Mouse (Mus musculus) embryonic facial prominence, embryonic 11.5 days (tissue): ENCODE measurements at regions not wholly inside any gene's neighbourhood (a gene's known extent, or its start where the extent isn't known, plus 50 kb on each side); places are given as distances from the start of the nearest gene placed in this dataset.

Source experiments
- ATAC-seq: fragments of 200-750 bp; cut with Nextera tagmentation; replicated peaks from 2 replicates; pipeline ENCODE4 v1.8.0; 2017; ENCODE audit warnings: low read depth; ENCODE audit not compliant: insufficient number of reproducible peaks, low FRiP score, low TSS enrichment
- DNase-seq: peaks from one replicate; pipeline ENCODE4 v3.0.0-alpha.2; 2015; ENCODE audit warnings: low spot score
- H3K27ac ChIP-seq: fragments of 300-500 bp; sonication (generic); replicated peaks from 2 replicates; pipeline ENCODE4 v1.5.1; 2014; ENCODE audit warnings: mild to moderate bottlenecking, low read depth, low read length, control low read depth
- H3K27me3 ChIP-seq: fragments of 300-500 bp; sonication (generic); 2 replicates; pipeline ENCODE4 v1.6.1; 2014; ENCODE audit warnings: mild to moderate bottlenecking, low read length, moderate library complexity, mixed read lengths; ENCODE audit not compliant: control insufficient read depth, insufficient read depth
- H3K36me3 ChIP-seq: fragments of 300-500 bp; sonication (generic); replicated peaks from 2 replicates; pipeline ENCODE4 v1.6.1; 2014; ENCODE audit warnings: low read depth, mild to moderate bottlenecking, low read length, moderate library complexity, mixed read lengths; ENCODE audit not compliant: control insufficient read depth, insufficient read depth
- H3K4me1 ChIP-seq: fragments of 300-500 bp; sonication (generic); 2 replicates; pipeline ENCODE4 v1.6.1; 2014; ENCODE audit warnings: low read length, mixed read lengths; ENCODE audit not compliant: control insufficient read depth, insufficient read depth
- H3K4me2 ChIP-seq: fragments of 300-500 bp; sonication (generic); 2 replicates; pipeline ENCODE4 v1.6.1; 2014; ENCODE audit warnings: low read depth, mild to moderate bottlenecking, control low read depth, low read length, moderate library complexity
- H3K4me3 ChIP-seq: fragments of 300-500 bp; sonication (generic); 2 replicates; pipeline ENCODE4 v1.5.1; 2014; ENCODE audit warnings: low read depth, low read length, control low read depth
- H3K9ac ChIP-seq: fragments of 300-500 bp; sonication (generic); replicated peaks from 2 replicates; pipeline ENCODE4 v1.6.1; 2014; ENCODE audit warnings: mild to moderate bottlenecking, control low read depth, low read length
- H3K9me3 ChIP-seq: fragments of 300-500 bp; sonication (generic); replicated peaks from 2 replicates; pipeline ENCODE4 v1.6.1; 2016; ENCODE audit warnings: mild to moderate bottlenecking, low read length, inconsistent platforms, mixed read lengths; ENCODE audit not compliant: control insufficient read depth
- WGBS: fragments of 180-500 bp; shearing (Covaris S2); extraction: QIAGEN DNeasy Blood & Tissue Kit; methylation state at CpG from one replicate; pipeline ENCODE4 v1.1.7; 2014; 5-methylcytosine and 5-hydroxymethylcytosine counted together

DNA sequence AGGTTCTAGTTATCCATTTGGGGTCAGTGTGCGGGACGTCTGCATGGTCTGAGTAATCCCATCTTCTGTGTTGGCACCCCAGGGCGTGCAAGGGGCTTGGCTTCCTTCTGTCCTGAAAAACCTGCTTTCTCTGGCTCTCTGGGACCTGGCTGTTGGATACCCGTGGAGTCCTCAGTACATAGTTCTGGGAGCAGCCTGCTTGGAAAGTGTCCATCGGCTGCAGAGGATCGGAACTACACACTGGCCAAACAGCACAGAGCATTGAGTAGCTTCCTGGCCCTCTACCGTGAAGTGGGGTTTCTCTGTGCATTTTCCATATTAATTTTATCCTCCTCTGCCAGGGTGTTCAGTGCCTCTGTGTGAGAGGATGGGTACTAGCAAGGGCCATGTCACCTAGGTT, 170.7 kb upstream of the Mrps10 start:
- H3K9me3 ChIP-seq: no peaks in the 10 kb centered on the region
- peaks cover 2% of the 10 kb centered on the region; the same call in 1 of the 2 replicates for H3K4me1 ChIP-seq
- ATAC-seq (no peak), DNase-seq (no peak)
- no peak overlapping the region for H3K4me2 ChIP-seq
- H3K4me3 ChIP-seq: no peak overlapping the region
- H3K27me3 ChIP-seq: no peaks in the 10 kb centered on the region
- H3K27ac ChIP-seq: no peak overlapping the region
- H3K36me3 ChIP-seq: no peaks in the 10 kb centered on the region
- WGBS: 50% methylated on average over 7 of the region's 7 CpGs
- no peak overlapping the region for H3K9ac ChIP-seq

DNA sequence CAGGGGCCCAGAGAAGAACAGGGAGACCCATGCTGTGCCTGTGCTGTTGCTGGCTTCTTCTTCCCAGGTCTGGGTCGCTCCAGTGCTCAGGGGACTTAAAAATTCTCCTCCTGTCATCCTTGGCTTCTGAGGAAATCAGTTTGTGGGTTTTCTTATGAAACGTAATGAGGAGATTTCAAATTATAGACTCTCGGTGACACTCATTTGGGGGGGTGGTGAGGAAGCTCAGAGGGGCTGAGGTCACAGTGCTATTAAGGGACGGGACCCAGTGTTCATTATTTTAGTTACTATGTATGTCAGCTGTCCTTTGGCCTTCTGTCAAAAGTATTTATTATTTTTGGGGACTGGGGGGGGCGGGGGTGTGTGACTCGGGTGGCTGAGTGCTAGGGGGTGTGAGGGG, 171.7 kb upstream of the Mrps10 start:
- no peak overlapping the region for H3K27ac ChIP-seq
- no peak for DNase-seq
- H3K9ac ChIP-seq: no peak overlapping the region
- H3K9me3 ChIP-seq: no peaks in the 10 kb centered on the region
- ATAC-seq: no peak
- peaks cover 2% of the 10 kb centered on the region; the same call in 1 of the 2 replicates for H3K4me1 ChIP-seq
- no peak overlapping the region for H3K4me3 ChIP-seq
- no peaks in the 10 kb centered on the region for H3K36me3 ChIP-seq
- 44% methylated on average over 6 of the region's 6 CpGs for WGBS
- no peaks in the 10 kb centered on the region for H3K27me3 ChIP-seq
- no peak overlapping the region for H3K4me2 ChIP-seq

- no peaks in the 10 kb centered on the region for H3K36me3 ChIP-seq
- H3K4me2 ChIP-seq: no peak overlapping the region
- no peaks in the 10 kb centered on the region for H3K27me3 ChIP-seq
- WGBS: 67% methylated on average over 7 of the region's 7 CpGs
- H3K9me3 ChIP-seq: no peaks in the 10 kb centered on the region
- H3K4me1 ChIP-seq: peaks cover 2% of the 10 kb centered on the region; the same call in 1 of the 2 replicates
- H3K9ac ChIP-seq: no peak overlapping the region
- H3K27ac ChIP-seq: no peak overlapping the region
- DNase-seq: no peak
- no peak overlapping the region for H3K4me3 ChIP-seq
- no peak for ATAC-seq
Observed at GRCm38 (mm10) chr17:47195981-47196380, 172.7 kb upstream of the Mrps10 start.

GRCm38 (mm10) chr17:47194463-47195012, 174.1 kb upstream of the Mrps10 start:
- Histone ChIP-seq H3K36me3 (no peaks in the 10 kb centered on the region), H3K4me2 (no peak overlapping the region), H3K27ac (no peak overlapping the region), H3K4me3 (no peak overlapping the region), H3K9ac (no peak overlapping the region), H3K4me1 (peaks cover 2% of the 10 kb centered on the region; the same call in 1 of the 2 replicates), H3K27me3 (no peaks in the 10 kb centered on the region), H3K9me3 (no peaks in the 10 kb centered on the region)
- DNase-seq (no peak), ATAC-seq (no peak)
- 92% methylated on average over 14 of the region's 14 CpGs for WGBS

- Histone ChIP-seq H3K27ac (no peak overlapping the region), H3K36me3 (no peaks in the 10 kb centered on the region), H3K9me3 (no peaks in the 10 kb centered on the region), H3K4me2 (no peak overlapping the region), H3K4me3 (no peak overlapping the region), H3K9ac (no peak overlapping the region), H3K4me1 (no peaks in the 10 kb centered on the region), H3K27me3 (no peaks in the 10 kb centered on the region)
- ATAC-seq: no peak
- WGBS: 93% methylated on average over 3 of the region's 3 CpGs
- no peak for DNase-seq
Observed at GRCm38 (mm10) chr17:47191416-47191815, 177.3 kb upstream of the Mrps10 start.

DNA sequence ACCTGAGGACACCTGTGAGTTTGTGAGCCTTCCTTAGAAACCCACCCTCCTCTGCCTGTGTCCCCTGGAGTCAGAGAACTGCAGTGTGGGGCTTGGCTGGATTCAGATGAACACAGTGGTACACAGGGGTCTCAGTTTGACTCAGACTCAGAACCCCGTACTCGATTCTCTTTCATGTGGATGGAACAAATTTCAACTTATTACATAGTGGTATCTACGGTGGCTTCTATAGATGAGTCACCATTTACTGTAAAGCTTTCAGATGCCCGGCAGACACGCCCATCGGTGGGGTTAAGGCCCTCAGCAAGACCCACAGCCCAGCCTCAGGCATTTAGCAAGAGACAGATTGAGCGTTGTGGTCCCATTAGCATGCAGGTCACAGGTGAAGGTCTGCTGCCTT, 178.9 kb upstream of the Mrps10 start:
- H3K9ac ChIP-seq: no peak overlapping the region
- no peak overlapping the region for H3K27ac ChIP-seq
- no peaks in the 10 kb centered on the region for H3K36me3 ChIP-seq
- H3K4me1 ChIP-seq: no peaks in the 10 kb centered on the region
- H3K4me2 ChIP-seq: no peak overlapping the region
- 88% methylated on average over 7 of the region's 7 CpGs for WGBS
- H3K4me3 ChIP-seq: no peak overlapping the region
- no peaks in the 10 kb centered on the region for H3K27me3 ChIP-seq
- no peaks in the 10 kb centered on the region for H3K9me3 ChIP-seq
- ATAC-seq (no peak), DNase-seq (no peak)

DNA sequence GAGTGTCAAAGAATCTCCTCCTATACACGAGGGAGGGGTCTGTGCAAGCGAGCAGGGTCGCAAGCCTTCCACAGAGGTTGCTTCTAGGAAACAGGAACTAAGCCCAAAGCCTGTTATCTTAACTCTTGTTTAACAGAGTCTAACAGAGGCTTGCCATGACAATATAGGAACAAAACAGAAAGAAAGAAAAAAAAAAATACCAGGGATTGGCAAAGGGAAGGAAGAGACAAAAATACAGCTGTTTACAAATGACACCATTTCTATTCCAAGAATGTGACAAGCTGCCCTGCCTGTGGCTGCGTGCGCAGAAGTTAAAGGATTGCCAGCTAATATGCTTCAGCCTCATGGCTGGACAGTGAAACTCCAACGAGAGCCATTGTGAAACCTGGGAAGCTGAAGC, 173.8 kb upstream of the Ubr2 start:
- Histone ChIP-seq H3K9ac (no peak overlapping the region), H3K27me3 (no peaks in the 10 kb centered on the region), H3K4me3 (no peak overlapping the region), H3K36me3 (no peaks in the 10 kb centered on the region), H3K4me1 (no peaks in the 10 kb centered on the region), H3K4me2 (no peak overlapping the region), H3K9me3 (no peaks in the 10 kb centered on the region), H3K27ac (no peak overlapping the region)
- WGBS: 81% methylated on average over 6 of the region's 6 CpGs
- no peak for ATAC-seq
- no peak for DNase-seq

DNA sequence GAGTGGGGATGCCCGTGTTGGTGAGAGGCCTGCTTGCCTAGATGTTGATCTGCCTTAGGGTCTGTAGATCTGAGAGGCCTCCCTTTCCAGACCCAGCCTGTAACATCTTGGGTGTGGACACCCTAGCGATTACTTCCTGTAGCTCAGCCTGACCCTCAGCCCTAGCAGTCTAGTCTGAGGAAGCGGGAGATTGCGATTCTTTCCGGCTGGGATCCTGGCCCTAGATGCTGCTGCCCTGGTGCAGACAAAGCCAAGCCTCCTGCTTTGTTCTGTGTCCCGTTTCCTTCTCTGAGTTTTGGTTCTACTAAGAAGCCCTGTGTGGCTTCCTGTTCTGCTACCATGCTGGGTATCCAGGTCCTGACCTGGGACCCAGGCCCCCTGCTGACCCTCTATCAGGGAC, 171.8 kb upstream of the Ubr2 start:
- DNase-seq: no peak
- Histone ChIP-seq H3K4me1 (no peaks in the 10 kb centered on the region), H3K9ac (no peak overlapping the region), H3K27me3 (no peaks in the 10 kb centered on the region), H3K9me3 (no peaks in the 10 kb centered on the region), H3K36me3 (no peaks in the 10 kb centered on the region), H3K27ac (no peak overlapping the region), H3K4me2 (no peak overlapping the region), H3K4me3 (no peak overlapping the region)
- WGBS: 52% methylated on average over 6 of the region's 6 CpGs
- no peak for ATAC-seq
